In the genomic region with DNA sequence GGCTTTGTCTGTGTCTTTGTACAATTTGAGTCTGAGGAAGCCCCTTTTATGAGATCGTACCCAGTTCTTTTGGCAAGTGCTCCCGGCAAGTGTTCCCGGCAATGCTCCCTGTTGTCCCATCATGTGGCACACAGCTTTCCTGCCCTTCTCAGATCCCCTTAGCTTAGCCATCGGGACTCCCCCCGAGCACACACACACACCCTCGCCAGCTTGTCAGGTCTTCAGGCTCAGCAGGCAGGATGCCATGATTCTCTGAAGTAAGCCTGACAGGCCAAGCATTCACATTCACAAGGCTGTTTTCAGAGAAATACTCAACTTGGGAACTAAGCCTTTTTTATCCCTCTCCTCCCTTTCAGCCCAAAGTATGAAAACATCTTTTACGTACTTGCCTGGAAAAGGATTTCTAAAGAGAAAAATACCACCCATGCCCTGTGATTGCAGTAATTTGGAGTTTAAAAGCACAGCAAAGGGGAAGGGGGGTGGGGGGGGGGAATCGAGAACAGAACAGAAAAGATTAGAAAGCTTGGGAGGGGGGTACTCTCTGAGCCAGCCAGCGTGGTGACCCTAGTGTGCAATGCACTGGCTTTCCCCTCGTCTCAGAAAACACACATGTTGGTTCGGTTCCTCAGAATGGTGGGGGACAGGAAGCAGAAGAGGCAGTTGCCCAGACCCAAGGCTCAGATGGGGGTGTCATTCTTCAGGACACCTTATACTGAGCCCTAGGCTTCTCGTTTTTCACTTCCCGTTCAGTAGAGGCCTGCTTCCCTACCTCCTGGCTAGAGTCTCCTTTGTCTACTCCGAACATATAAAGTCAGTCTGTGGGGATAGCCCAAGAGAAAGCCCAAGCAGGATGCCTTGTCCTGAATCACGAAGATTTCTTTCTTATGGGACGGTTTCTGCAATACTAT, we compare ENCODE assay signal across 10 mouse cellular contexts. TPM values are rescaled to one million over a fixed set of nuclear protein-coding genes. Genes with fewer than 3 reads are reported as not detected.
A peak's percentile ranks its signal among the peaks of the same experiment; 100 is the strongest.
DNase-seq lines count a peak whose midpoint lies in the region; ATAC-seq and TF ChIP-seq lines count a peak whose summit lies in the region.
"Had no signal": no experiment of that assay in that cellular context is flagged by ENCODE, and none has a peak within 500 bp of the region (broad histone marks: within the 10 kb centered on the region; RNA-seq: fewer than 3 reads in every experiment).

No protein-coding gene starts in this region.

- intact Hi-C loops in gastrocnemius, postnatal 36 days (cut with DNase I), result no loop called here

- peaks cover 40% of the 10 kb centered on the region for H3K4me1 ChIP-seq in hindbrain, embryonic 13.5 days (replicated peaks)
- peaks cover 49% of the 10 kb centered on the region for H3K4me1 ChIP-seq in hindbrain, embryonic 10.5 days (replicated peaks)
- H3K4me1 ChIP-seq in limb, embryonic 14.5 days (ENCODE audit: control insufficient read depth, insufficient read depth, low read length), result peaks cover 55% of the 10 kb centered on the region
- peaks cover 2% of the 10 kb centered on the region; the same call in 1 of the 2 replicates for H3K4me1 ChIP-seq in stomach, postnatal 0 days (replicated peaks; ENCODE audit: control insufficient read depth, insufficient read depth)

- no peak for TF ChIP-seq CTCF in stomach, postnatal 0 days (IDR thresholded peaks at IDR 0.05; ENCODE audit: low read depth)

- peak overlapping the region; percentile 49; the same call in 1 of the 2 replicates for H3K27ac ChIP-seq in hindbrain, embryonic 13.5 days
- no peak overlapping the region for H3K27ac ChIP-seq in hindbrain, embryonic 10.5 days
- 0 out of 2 replicates have a peak overlapping the region, but pooled peaks have one; percentile 38 for H3K27ac ChIP-seq in limb, embryonic 14.5 days (replicated peaks; ENCODE audit: low read depth, low read length)
- no peak overlapping the region for H3K27ac ChIP-seq in stomach, postnatal 0 days (replicated peaks)

- 57% methylated on average over 16 of the region's 16 CpGs for WGBS in hindbrain, embryonic 13.5 days
- 62% methylated on average over 16 of the region's 16 CpGs for WGBS in hindbrain, embryonic 10.5 days
- 43% methylated on average over 16 of the region's 16 CpGs for WGBS in limb, embryonic 14.5 days
- 66% methylated on average over 16 of the region's 16 CpGs for WGBS in stomach, postnatal 0 days

- ATAC-seq in hindbrain, embryonic 13.5 days (ENCODE audit: low FRiP score), result peak; percentile 56
- no peak for ATAC-seq in limb, embryonic 14.5 days (ENCODE audit: low FRiP score, low read depth)
- no peak for ATAC-seq in stomach, postnatal 0 days (ENCODE audit: low FRiP score, low TSS enrichment)

- H3K9ac ChIP-seq in hindbrain, embryonic 13.5 days, result no peak overlapping the region
- H3K9ac ChIP-seq in limb, embryonic 14.5 days (ENCODE audit: low read depth, low read length, severe bottlenecking), result no peak overlapping the region
- no peak overlapping the region for H3K9ac ChIP-seq in stomach, postnatal 0 days (ENCODE audit: low read length)

- DNase-seq in hindbrain, embryonic 10.5 days (ENCODE audit: low spot score), result no peak
- DNase-seq in thymus, postnatal 14 days, result peak; percentile 9
- no peak for DNase-seq in thymus, postnatal 36 days
- DNase-seq in limb, embryonic 14.5 days (ENCODE audit: low spot score), result no peak
- no peak for DNase-seq in stomach, postnatal 0 days (ENCODE audit: low spot score)
- no peak for DNase-seq in kidney, adult 8-10 months
- DNase-seq in gastrocnemius, postnatal 36 days, result no peak
- DNase-seq: heart, postnatal 10 days; lung, adult 2 months had no signal

- H3K4me2 ChIP-seq in hindbrain, embryonic 13.5 days, result no peak overlapping the region
- 0 out of 2 replicates have a peak overlapping the region, but pooled peaks have one; percentile 7 for H3K4me2 ChIP-seq in limb, embryonic 14.5 days (replicated peaks; ENCODE audit: low read depth, low read length, severe bottlenecking)
- no peak overlapping the region for H3K4me2 ChIP-seq in stomach, postnatal 0 days (replicated peaks; ENCODE audit: low read depth)

- H3K27me3 ChIP-seq in hindbrain, embryonic 13.5 days, result peaks cover 65% of the 10 kb centered on the region
- peaks cover 88% of the 10 kb centered on the region for H3K27me3 ChIP-seq in hindbrain, embryonic 10.5 days (ENCODE audit: insufficient read depth, poor library complexity, severe bottlenecking)
- H3K27me3 ChIP-seq in limb, embryonic 14.5 days (ENCODE audit: control insufficient read depth, insufficient read depth, low read length), result no peaks in the 10 kb centered on the region
- H3K27me3 ChIP-seq in stomach, postnatal 0 days (ENCODE audit: control insufficient read depth, insufficient read depth, low read length), result no peaks in the 10 kb centered on the region

- TF ChIP-seq EP300 in stomach, postnatal 0 days (optimal IDR thresholded peaks at IDR 0.05), result no peak

- H3K9me3 ChIP-seq in hindbrain, embryonic 13.5 days, result no peaks in the 10 kb centered on the region
- no peaks in the 10 kb centered on the region for H3K9me3 ChIP-seq in hindbrain, embryonic 10.5 days
- no peaks in the 10 kb centered on the region for H3K9me3 ChIP-seq in limb, embryonic 14.5 days (ENCODE audit: control insufficient read depth, low read length)
- H3K9me3 ChIP-seq in stomach, postnatal 0 days (ENCODE audit: control insufficient read depth, low read length), result no peaks in the 10 kb centered on the region

- no peak for TF ChIP-seq POLR2A in limb, embryonic 14.5 days (IDR thresholded peaks at IDR 0.05; ENCODE audit: borderline replicate concordance, extremely low read depth, insufficient read depth, insufficient read length)

- no peaks in the 10 kb centered on the region for H3K36me3 ChIP-seq in hindbrain, embryonic 13.5 days
- no peaks in the 10 kb centered on the region for H3K36me3 ChIP-seq in hindbrain, embryonic 10.5 days
- no peaks in the 10 kb centered on the region for H3K36me3 ChIP-seq in limb, embryonic 14.5 days (ENCODE audit: control insufficient read depth, insufficient read depth, low read length)
- H3K36me3 ChIP-seq in stomach, postnatal 0 days (ENCODE audit: control insufficient read depth, insufficient read depth, low read length), result no peaks in the 10 kb centered on the region

- no peak overlapping the region for H3K4me3 ChIP-seq in hindbrain, embryonic 13.5 days
- no peak overlapping the region for H3K4me3 ChIP-seq in hindbrain, embryonic 10.5 days
- no peak overlapping the region for H3K4me3 ChIP-seq in limb, embryonic 14.5 days (replicated peaks; ENCODE audit: low read length)
- H3K4me3 ChIP-seq in stomach, postnatal 0 days (ENCODE audit: low read depth, low read length), result no peak overlapping the region

RNA-seq across cellular contexts. Expression of a gene that starts 41.0 kb away (rescaled TPM):
- polyA plus RNA-seq in hindbrain, embryonic 13.5 days (2015; fragmentation: Nextera tagmentation; extraction: Ambion mirVana), result 14.6 and 19.1 TPM in 2 replicates
- polyA plus RNA-seq in hindbrain, embryonic 10.5 days (2016; fragmentation: Nextera tagmentation; extraction: Ambion mirVana), result 31.2 and 31.9 TPM in 2 replicates
- 143 and 188 TPM in 2 replicates for polyA plus RNA-seq in limb, embryonic 14.5 days (2012; rRNA removed)
- polyA plus RNA-seq in limb, embryonic 14.5 days (2014; fragmentation: Nextera tagmentation; extraction: Ambion mirVana), result 71.9 and 73.4 TPM in 2 replicates
- 66.2 and 73.1 TPM in 2 replicates for polyA plus RNA-seq in stomach, postnatal 0 days (2015; fragmentation: Nextera tagmentation; extraction: Ambion mirVana)
- total RNA-seq in gastrocnemius, postnatal 36 days (2021), result 10 to 100 TPM; 11.4 to 12.3 TPM

Comparison
In these comparisons a context has a peak if more than half of its experiments do, and no peak if none do; other contexts are left out.
1. H3K27ac ChIP-seq: peak in hindbrain, embryonic 13.5 days (single experiment) and limb, embryonic 14.5 days (single experiment); none in hindbrain, embryonic 10.5 days (single experiment) and stomach, postnatal 0 days (single experiment).